Mouse (Mus musculus) macrophage (primary cell): Measurements from ENCODE around the gene Ccl9. TPM values are rescaled to one million over a fixed set of nuclear protein-coding genes. Genes with fewer than 3 reads are reported as not detected.
A peak's percentile ranks its signal among the peaks of the same experiment; 100 is the strongest.

Experiments
- H3K27ac ChIP-seq: fragments of 350-480 bp; formaldehyde crosslinking; 2 replicates; pipeline ENCODE4 v1.9.0; 2021
- H3K36me3 ChIP-seq: fragments of 350-480 bp; formaldehyde crosslinking; 2 replicates; pipeline ENCODE4 v1.9.0; 2021; ENCODE audit errors: inconsistent target
- H3K4me3 ChIP-seq: fragments of 350-480 bp; formaldehyde crosslinking; 2 replicates; pipeline ENCODE4 v1.9.0; 2021; ENCODE audit errors: inconsistent target
- H3K79me2 ChIP-seq: fragments of 350-480 bp; formaldehyde crosslinking; 2 replicates; pipeline ENCODE4 v1.9.0; 2021; ENCODE audit errors: inconsistent target
- WGBS: methylation state at CpG from one replicate; pipeline ENCODE4 v1.1.7; 2026; ENCODE audit warnings: inconsistent platforms; ENCODE audit not compliant: missing documents; 5-methylcytosine and 5-hydroxymethylcytosine counted together
- polyA plus RNA-seq: library from polyadenylated mRNA; stranded (reverse); fragments of 250-400 nt; gene quantifications from 3 replicates; pipeline ENCODE4 v1.2.4, GENCODE M21; 2018; ENCODE audit warnings: inconsistent platforms

Gene Ccl9
- polyA plus RNA-seq, 1 experiment from 2014 or later: 625 TPM

- Histone ChIP-seq H3K36me3 (no peaks in the 10 kb centered on the region), H3K27ac (no peak overlapping the region), H3K4me3 (no peak overlapping the region), H3K79me2 (no peaks in the 10 kb centered on the region)
- 86% methylated on average over 3 of the region's 3 CpGs for WGBS
Measured at GRCm38 (mm10) chr11:83538705-83539314, 39.6 kb downstream of the Ccl9 start.

- 65% methylated on average over 3 of the region's 3 CpGs for WGBS
- H3K4me3 ChIP-seq: no peak overlapping the region
Measured at GRCm38 (mm10) chr11:83536831-83537230, 41.6 kb downstream of the Ccl9 start.

GRCm38 (mm10) chr11:83534609-83535423 is 43.6 kb downstream of the Ccl9 start:
- 44% methylated on average over 13 of the region's 13 CpGs for WGBS
- H3K4me3 ChIP-seq: no peak overlapping the region
- H3K27ac ChIP-seq: peak overlapping the region; percentile 21; the same call in 1 of the 2 replicates
- no peaks in the 10 kb centered on the region for H3K36me3 ChIP-seq
- no peaks in the 10 kb centered on the region for H3K79me2 ChIP-seq

More at GRCm38 (mm10) chr11:83536831-83537230, 41.6 kb downstream of the Ccl9 start:
- H3K79me2 ChIP-seq: no peaks in the 10 kb centered on the region
- H3K27ac ChIP-seq: no peak overlapping the region
- no peaks in the 10 kb centered on the region for H3K36me3 ChIP-seq

- Histone ChIP-seq H3K4me3 (no peak overlapping the region), H3K36me3 (no peaks in the 10 kb centered on the region), H3K79me2 (no peaks in the 10 kb centered on the region), H3K27ac (peak overlapping the region; percentile 21; the same call in 1 of the 2 replicates)
- 43% methylated on average over 8 of the region's 8 CpGs for WGBS
Measured at GRCm38 (mm10) chr11:83534143-83534542, 44.3 kb downstream of the Ccl9 start.

GRCm38 (mm10) chr11:83533192-83533591 is 45.2 kb downstream of the Ccl9 start:
- H3K27ac ChIP-seq: no peak overlapping the region
- H3K79me2 ChIP-seq: no peaks in the 10 kb centered on the region
- no peak overlapping the region for H3K4me3 ChIP-seq
- no peaks in the 10 kb centered on the region for H3K36me3 ChIP-seq
- 92% methylated on average over 1 of the region's 1 CpGs for WGBS

- H3K79me2 ChIP-seq: no peaks in the 10 kb centered on the region
- H3K4me3 ChIP-seq: no peak within 1 kb of the TSS
- no peaks in the 10 kb centered on the region for H3K36me3 ChIP-seq
- H3K27ac ChIP-seq: no peak within 1 kb of the TSS
- 84% methylated on average over 4 of the region's 5 CpGs for WGBS
Measured at GRCm38 (mm10) chr11:83530360-83530759, 48.1 kb downstream of the Ccl9 start, which contains the start of gene Ccl5. Gene Ccl5 (minus strand): TSS chr11:83530518.

- no peaks in the 10 kb centered on the region for H3K36me3 ChIP-seq
- H3K27ac ChIP-seq: no peak overlapping the region
- no peak overlapping the region for H3K4me3 ChIP-seq
- no peaks in the 10 kb centered on the region for H3K79me2 ChIP-seq
- WGBS: 86% methylated on average over 12 of the region's 12 CpGs
Measured at GRCm38 (mm10) chr11:83529024-83529423, 49.4 kb downstream of the Ccl9 start.

Other genes starting within 250 kb of the Ccl9 start
- gene Rasl10b, start 169.5 kb downstream of the Ccl9 start, polyA plus RNA-seq: 0.09 TPM in 1 of 3 replicates, not detected in the others
- gene Gas2l2, start 149.2 kb downstream of the Ccl9 start, polyA plus RNA-seq: not detected in 3 replicates
- gene 1700020L24Rik, start 141.0 kb downstream of the Ccl9 start, polyA plus RNA-seq: 0.26 TPM in 1 of 3 replicates, not detected in the others
- gene Mmp28, start 115.6 kb downstream of the Ccl9 start, polyA plus RNA-seq: 0.13 to 0.46 TPM (median 0.22 TPM) in 3 replicates
- gene Taf15, start 105.5 kb downstream of the Ccl9 start, polyA plus RNA-seq: 57.5 to 132 TPM (median 64.8 TPM) in 3 replicates
- gene Heatr9, start 56.5 kb downstream of the Ccl9 start, polyA plus RNA-seq: 0.34 TPM in 1 of 3 replicates, not detected in the others
- gene Ccl5, start 48.1 kb downstream of the Ccl9 start, polyA plus RNA-seq: 67.6 to 220 TPM (median 169 TPM) in 3 replicates
- gene Ccl6, start 14.5 kb upstream of the Ccl9 start, polyA plus RNA-seq: 508 to 1,107 TPM (median 907 TPM) in 3 replicates
- gene Rpl9-ps1, start 67.0 kb upstream of the Ccl9 start, polyA plus RNA-seq: not detected in 3 replicates
- gene Ccl3, start 70.7 kb upstream of the Ccl9 start, polyA plus RNA-seq: 203 to 397 TPM (median 307 TPM) in 3 replicates
- gene Ccl4, start 83.9 kb upstream of the Ccl9 start, polyA plus RNA-seq: 101 to 412 TPM (median 201 TPM) in 3 replicates
- 635 to 1,651 TPM (median 1,108 TPM) in 3 replicates for gene Wfdc17, start 125.4 kb upstream of the Ccl9 start, polyA plus RNA-seq
- 1.5 to 1.6 TPM in 2 of 3 replicates, not detected in the other for gene Wfdc18, start 130.4 kb upstream of the Ccl9 start, polyA plus RNA-seq
- gene Wfdc21, start 168.3 kb upstream of the Ccl9 start, polyA plus RNA-seq: 1.2 to 2.7 TPM in 2 of 3 replicates, not detected in the other
- gene Heatr6, start 175.1 kb upstream of the Ccl9 start, polyA plus RNA-seq: 7.6 to 11.1 TPM (median 8.3 TPM) in 3 replicates